Mouse (Mus musculus) spleen, adult 2 months (tissue): ENCODE measurements around the gene Rps6kc1.

ENCODE experiments used
- CTCF ChIP-seq: fragments of 200-500 bp; IDR thresholded peaks from 2 replicates; pipeline ENCODE4 v1.5.1; 2011; ENCODE audit warnings: mild to moderate bottlenecking, inconsistent platforms; ENCODE audit not compliant: insufficient read depth, insufficient read length, insufficient replicate concordance; ENCODE audit errors: extremely low read depth
- POLR2A ChIP-seq: fragments of 200-500 bp; IDR thresholded peaks from 2 replicates; pipeline ENCODE4 v1.6.1; 2011; ENCODE audit warnings: low read depth, low read length, inconsistent platforms

GRCm38 (mm10) chr1:190654694-190655001 lies 256.9 kb downstream of the Rps6kc1 start:
- no peak for TF ChIP-seq CTCF
- no peak for TF ChIP-seq POLR2A
